Mouse (Mus musculus): ENCODE measurements around the gene Znrf2. TPM values are rescaled to one million over a fixed set of nuclear protein-coding genes. Genes with fewer than 3 reads are reported as not detected.

The Znrf2 gene
- total and polyA plus RNA-seq, 2 experiments from 2014 or later = 5.9 to 45.9 TPM

GRCm38 (mm10) chr6:54906053-54907040, 89.6 kb downstream of the Znrf2 start:
- 88% methylated on average over 10 of the region's 10 CpGs for WGBS
- H3K36me3 ChIP-seq (ENCODE audit: insufficient read depth, low read length) = no peaks in the 10 kb centered on the region
- no peak for DNase-seq (ENCODE audit: low spot score)
- peak; percentile 24; the same call in 1 of the 2 replicates for ATAC-seq
- no peak for TF ChIP-seq CTCF (IDR thresholded peaks at IDR 0.05; ENCODE audit: low read depth)
- H3K4me3 ChIP-seq (ENCODE audit: low read length) = no peak overlapping the region
- H3K4me1 ChIP-seq (ENCODE audit: insufficient read depth, low read length) = no peaks in the 10 kb centered on the region
- H3K27me3 ChIP-seq (ENCODE audit: insufficient read depth, low read length) = no peaks in the 10 kb centered on the region
- no peak overlapping the region for H3K9ac ChIP-seq (replicated peaks; ENCODE audit: low read length)
- no peak overlapping the region for H3K4me2 ChIP-seq (ENCODE audit: low read depth, low read length)
- H3K27ac ChIP-seq = no peak overlapping the region
- no peaks in the 10 kb centered on the region for H3K9me3 ChIP-seq (ENCODE audit: low read length)

- no peaks in the 10 kb centered on the region for H3K4me1 ChIP-seq (ENCODE audit: insufficient read depth, low read length)
- DNase-seq (ENCODE audit: low spot score) (no peak), ATAC-seq (no peak)
- H3K27me3 ChIP-seq (ENCODE audit: insufficient read depth, low read length) = no peaks in the 10 kb centered on the region
- H3K9me3 ChIP-seq (ENCODE audit: low read length) = no peaks in the 10 kb centered on the region
- H3K36me3 ChIP-seq (ENCODE audit: insufficient read depth, low read length) = no peaks in the 10 kb centered on the region
- no peak overlapping the region for H3K4me2 ChIP-seq (ENCODE audit: low read depth, low read length)
- TF ChIP-seq CTCF (IDR thresholded peaks at IDR 0.05; ENCODE audit: low read depth) = no peak
- no peak overlapping the region for H3K27ac ChIP-seq
- H3K9ac ChIP-seq (replicated peaks; ENCODE audit: low read length) = no peak overlapping the region
- H3K4me3 ChIP-seq (ENCODE audit: low read length) = no peak overlapping the region
- WGBS = 85% methylated on average over 4 of the region's 4 CpGs
Observed at GRCm38 (mm10) chr6:54914977-54915376, 98.3 kb downstream of the Znrf2 start.

- no peak overlapping the region for H3K27ac ChIP-seq
- H3K4me2 ChIP-seq (ENCODE audit: low read depth, low read length) = no peak overlapping the region
- no peak overlapping the region for H3K4me3 ChIP-seq (ENCODE audit: low read length)
- H3K27me3 ChIP-seq (ENCODE audit: insufficient read depth, low read length) = no peaks in the 10 kb centered on the region
- ATAC-seq = no peak
- no peaks in the 10 kb centered on the region for H3K4me1 ChIP-seq (ENCODE audit: insufficient read depth, low read length)
- H3K9me3 ChIP-seq (ENCODE audit: low read length) = no peaks in the 10 kb centered on the region
- H3K9ac ChIP-seq (replicated peaks; ENCODE audit: low read length) = no peak overlapping the region
- TF ChIP-seq CTCF (IDR thresholded peaks at IDR 0.05; ENCODE audit: low read depth) = no peak
- WGBS = 58% methylated on average over 4 of the region's 4 CpGs
- no peaks in the 10 kb centered on the region for H3K36me3 ChIP-seq (ENCODE audit: insufficient read depth, low read length)
- no peak for DNase-seq (ENCODE audit: low spot score)
Observed at GRCm38 (mm10) chr6:54916163-54916562, 99.4 kb downstream of the Znrf2 start.

GRCm38 (mm10) chr6:54916941-54917340, 100.2 kb downstream of the Znrf2 start:
- H3K27me3 ChIP-seq (ENCODE audit: insufficient read depth, low read length) = no peaks in the 10 kb centered on the region
- no peak overlapping the region for H3K4me3 ChIP-seq (ENCODE audit: low read length)
- no peaks in the 10 kb centered on the region for H3K4me1 ChIP-seq (ENCODE audit: insufficient read depth, low read length)
- no peak for ATAC-seq
- H3K9ac ChIP-seq (replicated peaks; ENCODE audit: low read length) = no peak overlapping the region
- no peak for TF ChIP-seq CTCF (IDR thresholded peaks at IDR 0.05; ENCODE audit: low read depth)
- no peak for DNase-seq (ENCODE audit: low spot score)
- WGBS = 77% methylated on average over 4 of the region's 4 CpGs
- no peaks in the 10 kb centered on the region for H3K36me3 ChIP-seq (ENCODE audit: insufficient read depth, low read length)
- no peak overlapping the region for H3K27ac ChIP-seq
- H3K9me3 ChIP-seq (ENCODE audit: low read length) = no peaks in the 10 kb centered on the region
- no peak overlapping the region for H3K4me2 ChIP-seq (ENCODE audit: low read depth, low read length)

GRCm38 (mm10) chr6:54917523-54917922, 100.8 kb downstream of the Znrf2 start:
- no peaks in the 10 kb centered on the region for H3K36me3 ChIP-seq (ENCODE audit: insufficient read depth, low read length)
- H3K9me3 ChIP-seq (ENCODE audit: low read length) = no peaks in the 10 kb centered on the region
- H3K9ac ChIP-seq (replicated peaks; ENCODE audit: low read length) = no peak overlapping the region
- peak; percentile 71 for TF ChIP-seq CTCF (IDR thresholded peaks at IDR 0.05; ENCODE audit: low read depth)
- H3K27ac ChIP-seq = no peak overlapping the region
- H3K4me3 ChIP-seq (ENCODE audit: low read length) = no peak overlapping the region
- no peak overlapping the region for H3K4me2 ChIP-seq (ENCODE audit: low read depth, low read length)
- H3K27me3 ChIP-seq (ENCODE audit: insufficient read depth, low read length) = no peaks in the 10 kb centered on the region
- DNase-seq (ENCODE audit: low spot score) (peak; percentile 54), ATAC-seq (no peak; the same call in 1 of the 2 replicates)
- no peaks in the 10 kb centered on the region for H3K4me1 ChIP-seq (ENCODE audit: insufficient read depth, low read length)
- 42% methylated on average over 4 of the region's 4 CpGs for WGBS

- ATAC-seq (no peak), DNase-seq (ENCODE audit: low spot score) (no peak)
- TF ChIP-seq CTCF (IDR thresholded peaks at IDR 0.05; ENCODE audit: low read depth) = no peak
- Histone ChIP-seq H3K4me1 (ENCODE audit: insufficient read depth, low read length) (no peaks in the 10 kb centered on the region), H3K36me3 (ENCODE audit: insufficient read depth, low read length) (no peaks in the 10 kb centered on the region), H3K27me3 (ENCODE audit: insufficient read depth, low read length) (no peaks in the 10 kb centered on the region), H3K9ac (replicated peaks; ENCODE audit: low read length) (no peak overlapping the region), H3K9me3 (ENCODE audit: low read length) (no peaks in the 10 kb centered on the region), H3K4me3 (ENCODE audit: low read length) (no peak overlapping the region), H3K27ac (no peak overlapping the region), H3K4me2 (ENCODE audit: low read depth, low read length) (no peak overlapping the region)
- WGBS = 88% methylated on average over 5 of the region's 5 CpGs
Observed at GRCm38 (mm10) chr6:54918521-54918920, 101.8 kb downstream of the Znrf2 start.

- Histone ChIP-seq H3K9ac (replicated peaks; ENCODE audit: low read length) (no peak overlapping the region), H3K27ac (no peak overlapping the region), H3K4me3 (ENCODE audit: low read length) (no peak overlapping the region), H3K4me1 (ENCODE audit: insufficient read depth, low read length) (no peaks in the 10 kb centered on the region), H3K4me2 (ENCODE audit: low read depth, low read length) (no peak overlapping the region), H3K27me3 (ENCODE audit: insufficient read depth, low read length) (no peaks in the 10 kb centered on the region), H3K9me3 (ENCODE audit: low read length) (no peaks in the 10 kb centered on the region), H3K36me3 (ENCODE audit: insufficient read depth, low read length) (no peaks in the 10 kb centered on the region)
- TF ChIP-seq CTCF (IDR thresholded peaks at IDR 0.05; ENCODE audit: low read depth) = no peak
- ATAC-seq (no peak), DNase-seq (ENCODE audit: low spot score) (no peak)
- 88% methylated on average over 16 of the region's 16 CpGs for WGBS
Observed at GRCm38 (mm10) chr6:54924538-54924937, 107.8 kb downstream of the Znrf2 start.

All from hindbrain, postnatal 0 days (tissue).